Mouse (Mus musculus) thymus, postnatal 36 days (tissue): Measurements from ENCODE around the gene Foxred2.

Experiments used
- DNase-seq, 2 experiments: peaks; one replicate each; pipeline ENCODE4 v3.0.0; 2022; ENCODE audit warnings: mixed read lengths in 2 of 2

Gene Foxred2

GRCm38 (mm10) chr15:77914507-77914906 lies 42.0 kb downstream of the Foxred2 start:
- no peak for DNase-seq

DNA sequence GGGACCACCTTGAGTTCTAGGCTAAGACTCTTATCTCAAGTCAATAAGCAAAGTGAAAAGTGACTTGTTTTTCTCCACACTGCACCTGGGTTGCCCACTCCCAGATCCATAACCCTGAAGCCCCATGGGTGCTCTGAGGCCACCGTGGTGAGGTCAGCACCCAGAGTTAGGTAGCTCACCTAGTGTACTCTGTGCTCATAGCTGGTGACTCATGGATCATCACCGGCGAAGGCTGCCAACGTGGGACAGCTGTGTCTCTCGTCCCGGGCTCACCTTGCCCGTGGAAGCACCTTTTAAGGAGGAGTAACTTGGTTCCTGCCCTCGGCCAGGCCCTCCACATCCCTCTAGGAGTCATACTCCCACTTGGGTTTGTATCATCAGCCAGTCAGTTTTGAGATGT lies 43.5 kb downstream of the Foxred2 start:
- DNase-seq: no peak

DNA sequence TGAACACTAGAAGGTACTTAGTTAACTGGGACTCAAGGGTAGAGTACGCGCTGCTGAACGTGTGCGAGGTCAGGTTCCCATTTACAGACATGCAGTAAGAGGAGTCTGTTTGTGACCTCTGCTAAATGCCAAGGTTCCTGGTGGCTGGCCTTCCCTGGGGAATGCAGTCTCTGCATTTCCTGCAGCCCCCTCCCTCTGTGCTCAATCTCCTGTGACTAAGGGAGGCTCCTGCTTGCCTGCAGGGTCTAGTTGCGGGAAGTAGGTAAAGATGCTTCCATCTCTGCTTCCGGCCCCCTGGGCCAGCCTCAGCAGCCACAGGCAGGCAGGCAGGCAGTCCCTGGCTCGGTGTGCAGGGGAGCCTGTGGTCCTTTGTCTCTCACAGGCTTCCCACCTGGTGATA lies 43.9 kb downstream of the Foxred2 start:
- DNase-seq: peak in 1 of 2 experiments; percentile 47

DNA sequence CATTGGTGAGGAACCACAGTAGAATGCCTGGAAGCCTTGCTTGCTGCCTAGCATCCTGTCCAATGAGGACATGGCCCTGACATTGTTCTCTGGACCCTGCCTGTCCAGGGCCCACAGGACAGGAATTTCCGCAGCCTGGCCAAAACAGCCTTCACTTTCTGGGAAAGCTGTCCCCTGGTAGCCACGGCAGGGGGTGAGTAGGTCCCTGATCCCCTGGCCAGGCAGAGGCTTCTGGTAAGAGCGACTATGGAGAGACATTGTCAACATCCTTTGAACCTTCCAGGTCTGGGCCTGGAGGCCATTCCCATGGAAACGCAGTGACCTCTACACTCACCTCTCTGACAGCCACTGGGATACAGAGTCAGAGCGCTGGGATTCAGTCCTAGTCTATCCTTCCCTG lies 44.5 kb downstream of the Foxred2 start:
- DNase-seq: no peak

DNA sequence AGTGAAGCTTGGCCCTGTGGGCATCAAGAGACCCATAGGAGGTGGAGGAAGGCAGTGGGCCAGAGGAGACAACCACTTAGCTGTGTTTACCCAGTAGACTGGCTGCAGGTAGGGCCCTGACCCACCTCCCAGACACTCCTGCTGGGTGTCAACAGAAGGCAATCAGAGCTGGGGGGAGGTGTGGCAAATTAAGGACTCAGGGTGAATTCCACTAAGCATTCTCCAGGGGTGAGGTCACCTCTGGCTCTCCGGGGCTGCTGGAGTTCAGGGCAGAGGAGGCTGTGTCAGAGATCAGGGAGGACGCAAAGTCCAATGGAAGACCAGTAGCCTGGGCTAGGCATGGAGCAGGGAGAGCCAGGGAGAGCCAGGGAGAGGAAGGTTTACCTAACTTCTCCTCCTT lies 45.5 kb downstream of the Foxred2 start:
- no peak for DNase-seq

- DNase-seq: no peak
These were observed 48.6 kb downstream of the Foxred2 start for GRCm38 (mm10) chr15:77907646-77908518.

- no peak for DNase-seq
These were observed 50.0 kb downstream of the Foxred2 start for GRCm38 (mm10) chr15:77906545-77906944.

GRCm38 (mm10) chr15:77906081-77906480 lies 50.4 kb downstream of the Foxred2 start:
- no peak for DNase-seq

GRCm38 (mm10) chr15:77905275-77905970 lies 51.1 kb downstream of the Foxred2 start:
- DNase-seq: peak; percentile 73 to 83

DNA sequence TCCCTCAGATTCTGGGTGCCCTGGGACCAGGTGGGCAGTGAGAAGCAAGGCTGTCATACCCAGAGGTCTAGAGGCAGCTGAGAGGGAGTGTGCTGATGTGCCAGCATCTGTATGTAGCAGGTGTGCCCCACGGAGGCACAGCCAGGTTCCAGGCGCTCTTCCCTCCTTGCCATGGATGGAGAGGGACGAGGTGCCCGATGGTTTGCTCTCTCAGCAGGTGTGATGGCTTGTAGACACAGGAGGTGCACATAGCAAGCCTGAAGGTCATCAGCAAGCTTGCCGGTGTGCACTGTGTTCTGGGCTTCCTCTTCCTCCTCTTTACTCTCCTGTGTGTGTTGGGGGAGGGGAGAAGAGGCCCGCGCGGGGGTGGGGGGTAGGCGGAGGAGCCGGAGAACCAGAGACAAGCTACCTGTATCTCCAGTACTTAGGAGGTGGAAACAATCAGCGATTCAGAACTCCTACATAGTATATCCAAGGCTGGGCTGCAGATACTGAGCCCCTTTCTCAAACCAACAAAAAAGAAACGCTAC lies 52.1 kb downstream of the Foxred2 start:
- peak; percentile 62 to 65 for DNase-seq

DNA sequence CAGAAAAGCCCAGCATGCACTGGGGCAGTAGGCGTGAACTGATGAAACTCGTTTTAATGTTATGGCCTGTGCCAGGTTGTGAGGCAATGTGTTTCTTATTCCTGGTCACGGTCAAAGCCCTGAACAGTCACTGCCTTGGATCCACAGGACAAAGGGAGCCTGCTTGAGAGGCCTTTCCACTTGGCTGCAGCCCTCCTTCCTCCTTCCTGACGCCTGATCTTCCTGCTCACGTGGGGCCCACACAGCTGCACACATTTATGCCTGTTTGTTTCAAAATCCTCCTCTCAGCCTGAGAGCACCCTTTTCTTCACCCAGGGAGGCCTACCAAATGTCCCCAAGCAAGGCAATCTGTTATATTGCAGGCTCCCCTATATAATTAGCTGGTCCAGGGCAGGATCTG lies 53.3 kb downstream of the Foxred2 start:
- DNase-seq: no peak

DNA sequence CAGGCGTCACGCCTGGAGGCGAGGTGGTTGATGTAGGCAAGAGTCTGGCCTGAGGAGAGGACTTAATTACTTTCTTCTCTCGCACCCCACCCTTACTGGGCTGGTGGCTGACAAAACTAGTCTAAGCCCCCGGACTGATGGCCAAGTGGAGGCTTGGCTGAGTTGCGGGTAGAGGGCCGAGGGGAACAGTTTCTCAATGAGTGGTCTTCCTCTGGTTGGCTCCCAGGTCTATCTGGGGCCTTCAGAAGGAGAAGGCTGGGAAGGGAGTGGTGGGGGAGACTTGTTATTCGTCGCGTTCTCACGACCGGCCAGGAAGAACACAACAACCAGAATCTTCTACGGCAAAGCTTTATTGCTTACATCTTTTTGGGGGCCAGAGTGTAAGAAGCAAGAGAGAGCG lies 61.6 kb downstream of the Foxred2 start:
- no peak for DNase-seq

- DNase-seq: no peak
These were observed 63.2 kb downstream of the Foxred2 start for GRCm38 (mm10) chr15:77893292-77893691.

DNA sequence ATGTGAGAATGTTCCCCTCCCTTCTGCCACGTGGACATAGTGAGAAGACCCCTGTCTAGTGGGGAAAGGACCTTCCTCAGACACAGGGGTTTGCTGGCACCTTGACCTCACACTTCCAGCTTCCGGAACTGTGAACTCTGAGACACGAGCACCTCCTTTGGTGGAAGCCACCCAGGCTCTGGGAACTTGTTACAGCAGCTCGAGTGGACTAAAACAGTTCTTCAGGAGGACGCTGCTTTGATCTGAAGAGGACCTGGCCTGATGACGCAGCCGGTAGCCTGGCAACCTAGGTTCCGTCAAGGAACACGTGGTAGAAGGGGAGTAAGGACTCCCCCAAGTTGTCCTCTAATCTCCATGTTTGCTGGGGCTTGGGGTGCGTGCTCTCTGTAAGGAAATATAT lies 64.1 kb downstream of the Foxred2 start:
- no peak for DNase-seq

DNA sequence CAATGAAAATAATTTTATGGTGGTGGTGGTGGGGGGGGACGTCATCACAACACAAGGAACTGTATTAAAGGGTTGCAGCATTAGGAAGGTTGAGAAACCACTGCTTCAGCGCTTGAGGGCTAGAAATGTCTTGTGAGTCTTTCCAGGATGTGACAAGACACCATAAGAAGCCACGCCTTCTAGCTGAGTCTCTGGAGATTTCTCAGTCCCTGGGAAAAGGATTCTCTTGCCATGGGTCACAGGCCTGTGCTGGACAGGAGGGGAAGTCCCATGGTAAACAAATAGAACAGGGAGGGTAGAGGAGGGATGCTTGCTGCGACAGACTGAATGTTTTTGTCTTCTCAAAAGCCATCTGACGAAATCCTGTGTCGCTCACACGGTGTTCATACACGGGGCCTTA lies 64.8 kb downstream of the Foxred2 start:
- DNase-seq: no peak
